Mouse (Mus musculus) hindbrain, embryonic 10.5 days (tissue): ENCODE measurements around the gene Grin3a. TPM values are rescaled to one million over a fixed set of nuclear protein-coding genes. Genes with fewer than 3 reads are reported as not detected.
"Not testable (repeated sequence)": the region's sequence is repeated elsewhere in the genome, so short reads cannot be mapped to it uniquely, and the experiment has no call there.

ENCODE experiments used
- DNase-seq: peaks from one replicate; pipeline ENCODE4 v3.0.0-alpha.2; 2017; ENCODE audit warnings: low spot score
- H3K27ac ChIP-seq: fragments of 300-500 bp; sonication (generic); 2 replicates; pipeline ENCODE4 v1.5.1; 2016; ENCODE audit warnings: mild to moderate bottlenecking, moderate library complexity
- H3K27me3 ChIP-seq: fragments of 300-500 bp; sonication (generic); 2 replicates; pipeline ENCODE4 v1.6.1; 2016; ENCODE audit warnings: mild to moderate bottlenecking; ENCODE audit not compliant: poor library complexity, insufficient read depth, severe bottlenecking
- H3K36me3 ChIP-seq: fragments of 300-500 bp; sonication (generic); 2 replicates; pipeline ENCODE4 v1.6.1; 2016; ENCODE audit warnings: mild to moderate bottlenecking, moderate library complexity
- H3K4me1 ChIP-seq: fragments of 300-500 bp; sonication (generic); replicated peaks from 2 replicates; pipeline ENCODE4 v1.6.1; 2016; ENCODE audit warnings: mild to moderate bottlenecking
- H3K4me3 ChIP-seq: fragments of 300-500 bp; sonication (generic); 2 replicates; pipeline ENCODE4 v1.5.1; 2016; ENCODE audit warnings: mild to moderate bottlenecking, moderate library complexity
- H3K9me3 ChIP-seq: fragments of 300-500 bp; sonication (generic); 2 replicates; pipeline ENCODE4 v1.6.1; 2016; ENCODE audit warnings: mild to moderate bottlenecking, moderate library complexity
- WGBS: fragments of 180-500 bp; shearing (Covaris S2); methylation state at CpG from one replicate; pipeline ENCODE4 v1.1.7; 2016; 5-methylcytosine and 5-hydroxymethylcytosine counted together
- polyA plus RNA-seq: library from polyadenylated mRNA; unstranded; fragments of >200 nt; fragmentation: Nextera tagmentation; extraction: Ambion mirVana; gene quantifications from 2 replicates; pipeline ENCODE4 v1.2.1, GENCODE M21; 2016

The Grin3a gene
- polyA plus RNA-seq, 1 experiment from 2014 or later = 0.73 TPM

GRCm38 (mm10) chr4:49662231-49662630, 183.3 kb downstream of the Grin3a start:
- no peaks in the 10 kb centered on the region for H3K4me1 ChIP-seq
- WGBS = 91% methylated on average over 4 of the region's 4 CpGs
- DNase-seq = no peak
- H3K27ac ChIP-seq = no peak overlapping the region
- H3K36me3 ChIP-seq = peaks cover 50% of the 10 kb centered on the region
- no peaks in the 10 kb centered on the region for H3K9me3 ChIP-seq
- no peaks in the 10 kb centered on the region for H3K27me3 ChIP-seq
- no peak overlapping the region for H3K4me3 ChIP-seq

- Histone ChIP-seq H3K27ac (no peak overlapping the region), H3K4me3 (no peak overlapping the region), H3K4me1 (no peaks in the 10 kb centered on the region), H3K36me3 (peaks cover 55% of the 10 kb centered on the region), H3K27me3 (no peaks in the 10 kb centered on the region), H3K9me3 (no peaks in the 10 kb centered on the region)
- 98% methylated on average over 9 of the region's 9 CpGs for WGBS
- no peak for DNase-seq
These were observed 183.9 kb downstream of the Grin3a start for GRCm38 (mm10) chr4:49661664-49662063.

DNA sequence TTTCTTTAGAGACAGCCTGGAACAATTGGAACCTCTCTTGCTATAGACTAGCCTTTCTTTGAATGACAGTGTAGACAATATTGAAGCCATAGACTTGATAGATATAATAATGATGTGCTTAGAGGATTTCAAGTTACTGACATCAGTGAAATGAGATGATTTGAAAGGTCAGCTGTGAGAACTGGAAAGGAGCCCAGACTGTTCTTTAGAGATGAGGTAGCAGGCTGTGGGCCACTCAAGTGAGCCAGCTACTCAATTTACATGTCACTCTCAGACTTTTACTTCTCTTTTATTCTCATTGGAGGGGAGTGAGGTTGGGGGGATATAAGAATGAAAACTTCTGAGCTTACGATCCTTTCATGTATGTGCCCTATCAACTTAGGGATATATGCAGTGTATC, 186.1 kb downstream of the Grin3a start:
- Histone ChIP-seq H3K9me3 (no peaks in the 10 kb centered on the region), H3K4me1 (no peaks in the 10 kb centered on the region), H3K27ac (no peak overlapping the region), H3K36me3 (peaks cover 71% of the 10 kb centered on the region), H3K4me3 (no peak overlapping the region), H3K27me3 (no peaks in the 10 kb centered on the region)
- no peak for DNase-seq
- WGBS = 97% methylated on average over 1 of the region's 1 CpGs

- no peak overlapping the region for H3K27ac ChIP-seq
- H3K4me1 ChIP-seq = no peaks in the 10 kb centered on the region
- DNase-seq = no peak
- no peaks in the 10 kb centered on the region for H3K9me3 ChIP-seq
- no peak overlapping the region for H3K4me3 ChIP-seq
- WGBS = 84% methylated on average over 2 of the region's 2 CpGs
- peaks cover 99% of the 10 kb centered on the region for H3K36me3 ChIP-seq
- no peaks in the 10 kb centered on the region for H3K27me3 ChIP-seq
These were observed 205.6 kb downstream of the Grin3a start for GRCm38 (mm10) chr4:49639913-49640312.

DNA sequence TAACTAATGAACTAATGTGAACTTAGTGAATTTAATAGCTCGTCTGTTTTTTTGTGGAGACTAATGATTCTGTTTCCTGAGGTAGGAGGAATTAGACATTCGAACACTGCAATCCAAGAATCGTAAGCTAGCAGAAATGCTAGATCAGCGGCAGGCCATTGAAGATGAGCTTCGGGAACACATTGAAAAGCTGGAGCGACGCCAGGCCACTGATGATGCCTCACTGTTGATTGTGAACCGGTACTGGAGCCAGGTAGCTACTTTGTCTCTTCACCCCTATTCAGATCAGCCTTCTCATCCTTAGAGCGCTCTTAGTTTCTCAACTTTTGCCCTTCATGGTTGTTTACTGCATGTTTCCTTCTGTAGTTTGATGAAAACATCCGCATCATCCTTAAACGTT, 207.7 kb downstream of the Grin3a start:
- no peak overlapping the region for H3K27ac ChIP-seq
- no peak overlapping the region for H3K4me3 ChIP-seq
- DNase-seq = no peak
- H3K36me3 ChIP-seq = peaks cover 92% of the 10 kb centered on the region
- peaks cover 10% of the 10 kb centered on the region for H3K4me1 ChIP-seq
- H3K27me3 ChIP-seq = no peaks in the 10 kb centered on the region
- H3K9me3 ChIP-seq = no peaks in the 10 kb centered on the region
- WGBS = 94% methylated on average over 11 of the region's 11 CpGs

- under 1% methylated on average over 30 of the region's 30 CpGs for WGBS
- no peaks in the 10 kb centered on the region for H3K9me3 ChIP-seq
- H3K27me3 ChIP-seq = no peaks in the 10 kb centered on the region
- peaks cover 13% of the 10 kb centered on the region for H3K4me1 ChIP-seq
- H3K4me3 ChIP-seq = peak overlapping the region; percentile 76
- peak overlapping the region; percentile 90 for H3K27ac ChIP-seq
- DNase-seq = no peak
- peaks cover 36% of the 10 kb centered on the region for H3K36me3 ChIP-seq
These were observed 213.4 kb downstream of the Grin3a start for GRCm38 (mm10) chr4:49632139-49632481.

DNA sequence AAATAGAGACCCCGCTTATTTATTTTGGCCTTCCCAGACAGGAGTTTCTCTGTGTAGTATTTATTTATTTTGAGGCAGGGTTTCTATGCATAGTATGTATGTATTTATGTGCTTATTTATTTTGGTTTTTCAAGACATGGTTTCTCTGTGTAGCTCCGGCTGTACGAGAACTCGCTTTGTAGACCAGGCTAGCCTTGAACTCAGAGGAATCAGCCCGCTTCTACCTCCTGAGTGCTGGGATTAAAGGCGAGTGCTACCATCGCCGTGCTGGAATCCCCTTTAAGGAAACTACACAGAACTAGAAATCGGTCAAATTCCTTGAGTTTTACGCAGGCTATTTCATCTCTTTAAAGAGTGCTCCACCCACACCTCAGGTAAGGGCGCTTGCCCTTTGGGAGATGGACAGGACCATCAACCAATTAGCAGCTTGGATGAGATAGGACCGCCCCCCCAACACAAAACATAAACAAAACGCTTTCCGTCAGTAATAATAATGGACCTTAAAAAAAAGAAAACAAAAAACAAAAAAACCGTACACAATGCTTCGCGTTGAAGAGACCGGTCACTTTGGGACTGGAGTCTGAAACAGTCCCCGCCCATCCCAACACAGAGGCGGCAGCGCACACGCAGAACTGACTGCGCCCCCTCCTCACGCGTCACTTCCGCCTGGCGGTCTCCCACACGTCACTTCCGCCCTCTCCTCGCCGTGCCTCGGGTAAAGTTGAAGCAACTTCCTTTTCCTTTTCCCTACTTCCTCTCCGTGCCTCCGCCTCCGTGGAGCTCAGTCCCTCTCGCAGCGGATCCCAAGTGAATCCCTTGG, 214.0 kb downstream of the Grin3a start, which contains the start of gene Rnf20:
TSS of gene Rnf20 (plus strand) at position 688 of the 820 bp plus-strand sequence.
- H3K4me1 ChIP-seq = peaks cover 13% of the 10 kb centered on the region
- peaks cover 30% of the 10 kb centered on the region for H3K36me3 ChIP-seq
- WGBS = 4% methylated on average over 37 of the region's 37 CpGs
- DNase-seq = peak; percentile 94
- H3K27ac ChIP-seq = peak within 1 kb of the TSS; percentile 90
- H3K9me3 ChIP-seq = no peaks in the 10 kb centered on the region
- H3K27me3 ChIP-seq = no peaks in the 10 kb centered on the region
- peak within 1 kb of the TSS; percentile 76 for H3K4me3 ChIP-seq

- WGBS = 72% methylated on average over 5 of the region's 5 CpGs
- Histone ChIP-seq H3K4me3 (no peak overlapping the region), H3K4me1 (peaks cover 13% of the 10 kb centered on the region), H3K9me3 (no peaks in the 10 kb centered on the region), H3K27ac (no peak overlapping the region), H3K36me3 (peaks cover 5% of the 10 kb centered on the region), H3K27me3 (no peaks in the 10 kb centered on the region)
- no peak for DNase-seq
These were observed 216.6 kb downstream of the Grin3a start for GRCm38 (mm10) chr4:49628941-49629340.

DNA sequence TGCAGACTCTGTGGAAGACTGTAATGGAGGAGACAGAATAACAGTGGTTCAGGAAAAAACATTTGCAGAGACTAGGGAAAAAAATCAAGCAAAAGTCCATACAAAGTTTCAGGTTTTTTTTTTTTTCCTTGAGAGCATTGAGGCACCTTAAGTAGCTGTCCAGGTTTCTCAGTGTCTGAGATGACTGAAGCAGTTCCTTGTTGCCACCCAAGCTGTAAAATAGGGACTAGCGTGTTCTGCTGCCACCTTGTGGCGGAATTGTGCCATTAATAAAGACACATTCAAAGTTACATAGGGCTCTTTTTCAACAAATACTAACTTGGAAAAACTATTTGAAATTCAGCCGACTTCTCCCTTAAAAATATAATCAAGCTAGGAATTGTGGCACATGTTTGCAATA, 218.6 kb downstream of the Grin3a start:
- DNase-seq = peak; percentile 59
- Histone ChIP-seq H3K27me3 (no peaks in the 10 kb centered on the region), H3K36me3 (no peaks in the 10 kb centered on the region), H3K4me3 (no peak overlapping the region), H3K4me1 (no peaks in the 10 kb centered on the region; the same call in 1 of the 2 replicates), H3K9me3 (no peaks in the 10 kb centered on the region), H3K27ac (no peak overlapping the region)
- WGBS = 10% methylated on average over 3 of the region's 3 CpGs

GRCm38 (mm10) chr4:49624969-49625368, 220.6 kb downstream of the Grin3a start:
- H3K27ac ChIP-seq, H3K9me3 ChIP-seq, H3K27me3 ChIP-seq, H3K36me3 ChIP-seq, DNase-seq, H3K4me3 ChIP-seq, H3K4me1 ChIP-seq: not testable (repeated sequence)
- WGBS = 89% methylated on average over 4 of the region's 4 CpGs

DNA sequence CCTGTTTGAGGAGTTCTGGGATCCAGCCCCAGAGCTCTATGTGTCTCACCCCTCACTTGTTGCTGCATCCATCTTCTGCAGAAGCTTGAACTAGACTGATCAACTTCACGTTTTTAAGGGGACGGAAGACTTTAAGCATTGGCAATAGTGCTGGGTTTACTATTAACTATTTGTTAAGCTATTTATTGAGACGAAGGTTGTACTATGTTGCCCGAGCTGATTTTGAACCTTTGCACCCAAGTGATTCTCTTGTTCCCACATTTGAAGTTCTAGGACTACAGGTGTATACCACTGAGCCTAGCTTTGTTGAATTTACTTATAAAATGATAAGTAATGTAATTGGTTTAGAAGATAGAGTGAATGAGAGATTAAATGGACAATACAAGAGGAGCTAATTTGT, 221.6 kb downstream of the Grin3a start:
- Histone ChIP-seq H3K36me3 (no peaks in the 10 kb centered on the region), H3K4me3 (no peak overlapping the region), H3K27ac (no peak overlapping the region), H3K4me1 (no peaks in the 10 kb centered on the region; the same call in 1 of the 2 replicates), H3K27me3 (no peaks in the 10 kb centered on the region), H3K9me3 (no peaks in the 10 kb centered on the region)
- 91% methylated on average over 4 of the region's 4 CpGs for WGBS
- no peak for DNase-seq

DNA sequence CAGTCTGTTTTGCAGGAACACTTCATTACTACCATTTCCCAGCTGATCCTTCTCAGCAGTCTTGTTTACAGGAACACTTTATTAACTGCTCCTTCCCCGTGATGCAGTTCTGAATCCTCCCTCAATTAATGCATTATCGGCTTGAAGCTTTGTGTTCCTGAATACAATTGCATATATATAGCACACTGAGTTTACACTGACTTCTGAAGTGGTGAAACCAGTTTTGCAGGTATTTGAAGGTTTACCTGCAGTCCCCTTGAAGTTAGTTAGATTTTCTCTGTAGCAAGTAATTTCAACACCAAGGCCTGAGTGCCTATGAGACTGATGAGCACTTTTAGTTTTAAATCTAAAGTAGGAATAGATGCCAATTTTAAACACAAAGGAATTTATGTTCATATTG, 223.3 kb downstream of the Grin3a start:
- H3K27me3 ChIP-seq = no peaks in the 10 kb centered on the region
- H3K36me3 ChIP-seq = no peaks in the 10 kb centered on the region
- H3K4me1 ChIP-seq = no peaks in the 10 kb centered on the region; the same call in 1 of the 2 replicates
- DNase-seq = no peak
- 78% methylated on average over 2 of the region's 2 CpGs for WGBS
- H3K9me3 ChIP-seq = no peaks in the 10 kb centered on the region
- H3K27ac ChIP-seq = no peak overlapping the region
- no peak overlapping the region for H3K4me3 ChIP-seq

- not testable (repeated sequence) for H3K36me3 ChIP-seq, H3K27me3 ChIP-seq, H3K4me1 ChIP-seq, DNase-seq, H3K4me3 ChIP-seq, H3K27ac ChIP-seq, H3K9me3 ChIP-seq
- 93% methylated on average over 7 of the region's 7 CpGs for WGBS
These were observed 225.7 kb downstream of the Grin3a start for GRCm38 (mm10) chr4:49619861-49620260.
